Mouse (Mus musculus) heart, embryonic 16.5 days (tissue): Measurements from ENCODE around the gene Dgkb. TPM values are rescaled to one million over a fixed set of nuclear protein-coding genes. Genes with fewer than 3 reads are reported as not detected.

ENCODE experiments used
- ATAC-seq: fragments of 200-750 bp; cut with Nextera tagmentation; replicated peaks from 2 replicates; pipeline ENCODE4 v1.8.0; 2017; ENCODE audit warnings: moderate number of reproducible peaks; ENCODE audit not compliant: insufficient read depth, low FRiP score; ENCODE audit errors: extremely low read depth
- H3K27ac ChIP-seq: fragments of 300-500 bp; sonication (generic); 2 replicates; pipeline ENCODE4 v1.5.1; 2014; ENCODE audit warnings: mild to moderate bottlenecking, low read length, control low read depth, moderate library complexity
- H3K27me3 ChIP-seq: fragments of 300-500 bp; sonication (generic); 2 replicates; pipeline ENCODE4 v1.6.1; 2014; ENCODE audit warnings: low read length, mixed read lengths; ENCODE audit not compliant: control insufficient read depth, insufficient read depth
- H3K36me3 ChIP-seq: fragments of 300-500 bp; sonication (generic); 2 replicates; pipeline ENCODE4 v1.6.1; 2014; ENCODE audit not compliant: control insufficient read depth, insufficient read depth
- H3K4me1 ChIP-seq: fragments of 300-500 bp; sonication (generic); 2 replicates; pipeline ENCODE4 v1.6.1; 2014; ENCODE audit warnings: low read length, mixed read lengths; ENCODE audit not compliant: control insufficient read depth, insufficient read depth
- H3K4me2 ChIP-seq: fragments of 300-500 bp; sonication (generic); 2 replicates; pipeline ENCODE4 v1.6.1; 2014; ENCODE audit warnings: low read depth, mild to moderate bottlenecking, control low read depth, low read length
- H3K4me3 ChIP-seq: fragments of 300-500 bp; sonication (generic); 2 replicates; pipeline ENCODE4 v1.5.1; 2014; ENCODE audit warnings: mild to moderate bottlenecking, control low read depth, low read length
- H3K9ac ChIP-seq: fragments of 300-500 bp; sonication (generic); 2 replicates; pipeline ENCODE4 v1.6.1; 2014; ENCODE audit warnings: low read length, control low read depth
- H3K9me3 ChIP-seq: fragments of 300-500 bp; sonication (generic); replicated peaks from 2 replicates; pipeline ENCODE4 v1.6.1; 2016; ENCODE audit warnings: low read length; ENCODE audit not compliant: control insufficient read depth
- WGBS: fragments of 180-500 bp; shearing (Covaris S2); extraction: QIAGEN DNeasy Blood & Tissue Kit; methylation state at CpG from one replicate; pipeline ENCODE4 v1.1.7; 2014; 5-methylcytosine and 5-hydroxymethylcytosine counted together
- polyA plus RNA-seq: library from polyadenylated mRNA; unstranded; fragments of >200 nt; fragmentation: Nextera tagmentation; extraction: Ambion mirVana; gene quantifications from 2 replicates; pipeline ENCODE4 v1.2.1, GENCODE M21; 2015

Dgkb gene
- polyA plus RNA-seq, 1 experiment from 2014 or later = 0.50 TPM

GRCm38 (mm10) chr12:38579191-38579817 is 761.8 kb downstream of the Dgkb start:
- Histone ChIP-seq H3K9me3 (no peaks in the 10 kb centered on the region), H3K27ac (no peak overlapping the region), H3K9ac (no peak overlapping the region), H3K4me1 (no peaks in the 10 kb centered on the region), H3K36me3 (no peaks in the 10 kb centered on the region), H3K27me3 (no peaks in the 10 kb centered on the region), H3K4me3 (no peak overlapping the region), H3K4me2 (no peak overlapping the region)
- no peak for ATAC-seq
- 50% methylated on average over 5 of the region's 5 CpGs for WGBS

- Histone ChIP-seq H3K27ac (no peak overlapping the region), H3K4me2 (no peak overlapping the region), H3K9ac (no peak overlapping the region), H3K4me1 (0 out of 2 replicates have a peak, but pooled peaks cover 2% of the 10 kb centered on the region), H3K4me3 (no peak overlapping the region), H3K36me3 (no peaks in the 10 kb centered on the region), H3K9me3 (no peaks in the 10 kb centered on the region), H3K27me3 (no peaks in the 10 kb centered on the region)
- WGBS = 57% methylated on average over 4 of the region's 4 CpGs
- ATAC-seq = no peak
Measured at GRCm38 (mm10) chr12:38586368-38586865, 768.9 kb downstream of the Dgkb start.

GRCm38 (mm10) chr12:38589951-38590350 is 772.4 kb downstream of the Dgkb start:
- no peak for ATAC-seq

GRCm38 (mm10) chr12:38593653-38594052 is 776.1 kb downstream of the Dgkb start:
- peaks cover 19% of the 10 kb centered on the region for H3K4me1 ChIP-seq
- no peak overlapping the region for H3K4me2 ChIP-seq
- WGBS = 94% methylated on average over 2 of the region's 2 CpGs
- H3K27me3 ChIP-seq = no peaks in the 10 kb centered on the region
- H3K36me3 ChIP-seq = no peaks in the 10 kb centered on the region
- no peaks in the 10 kb centered on the region for H3K9me3 ChIP-seq
- no peak overlapping the region for H3K9ac ChIP-seq
- no peak overlapping the region for H3K4me3 ChIP-seq
- ATAC-seq = no peak
- no peak overlapping the region for H3K27ac ChIP-seq

More at GRCm38 (mm10) chr12:38589951-38590350, 772.4 kb downstream of the Dgkb start:
- H3K4me2 ChIP-seq = no peak overlapping the region
- H3K9me3 ChIP-seq = no peaks in the 10 kb centered on the region
- H3K4me1 ChIP-seq = peaks cover 19% of the 10 kb centered on the region
- no peaks in the 10 kb centered on the region for H3K27me3 ChIP-seq
- H3K27ac ChIP-seq = no peak overlapping the region
- no peaks in the 10 kb centered on the region for H3K36me3 ChIP-seq
- H3K4me3 ChIP-seq = no peak overlapping the region
- H3K9ac ChIP-seq = no peak overlapping the region

GRCm38 (mm10) chr12:38594055-38594454 is 776.5 kb downstream of the Dgkb start:
- H3K4me2 ChIP-seq = no peak overlapping the region
- no peak overlapping the region for H3K4me3 ChIP-seq
- WGBS = 14% methylated on average over 3 of the region's 3 CpGs
- H3K4me1 ChIP-seq = peaks cover 19% of the 10 kb centered on the region
- no peak overlapping the region for H3K27ac ChIP-seq
- no peaks in the 10 kb centered on the region for H3K27me3 ChIP-seq
- H3K36me3 ChIP-seq = no peaks in the 10 kb centered on the region
- no peaks in the 10 kb centered on the region for H3K9me3 ChIP-seq
- no peak overlapping the region for H3K9ac ChIP-seq
- ATAC-seq = no peak

GRCm38 (mm10) chr12:38596416-38597062 is 779.0 kb downstream of the Dgkb start:
- H3K36me3 ChIP-seq = no peaks in the 10 kb centered on the region
- H3K4me1 ChIP-seq = peaks cover 17% of the 10 kb centered on the region
- H3K27ac ChIP-seq = no peak overlapping the region
- no peak overlapping the region for H3K4me2 ChIP-seq
- WGBS = 71% methylated on average over 7 of the region's 7 CpGs
- no peaks in the 10 kb centered on the region for H3K27me3 ChIP-seq
- no peaks in the 10 kb centered on the region for H3K9me3 ChIP-seq
- H3K9ac ChIP-seq = no peak overlapping the region
- no peak for ATAC-seq
- H3K4me3 ChIP-seq = no peak overlapping the region

- no peak overlapping the region for H3K27ac ChIP-seq
- ATAC-seq = no peak
- H3K36me3 ChIP-seq = no peaks in the 10 kb centered on the region
- H3K4me1 ChIP-seq = peaks cover 10% of the 10 kb centered on the region
- H3K9me3 ChIP-seq = no peaks in the 10 kb centered on the region
- H3K27me3 ChIP-seq = no peaks in the 10 kb centered on the region
- H3K9ac ChIP-seq = no peak overlapping the region
- no peak overlapping the region for H3K4me3 ChIP-seq
- no peak overlapping the region for H3K4me2 ChIP-seq
- WGBS = 49% methylated on average over 2 of the region's 2 CpGs
Measured at GRCm38 (mm10) chr12:38598096-38598495, 780.6 kb downstream of the Dgkb start.

- H3K27ac ChIP-seq = no peak overlapping the region
- H3K4me1 ChIP-seq = no peaks in the 10 kb centered on the region
- H3K4me2 ChIP-seq = no peak overlapping the region
- no peak for ATAC-seq
- H3K9ac ChIP-seq = no peak overlapping the region
- no peaks in the 10 kb centered on the region for H3K27me3 ChIP-seq
- no peaks in the 10 kb centered on the region for H3K36me3 ChIP-seq
- no peak overlapping the region for H3K4me3 ChIP-seq
- WGBS = 87% methylated on average over 3 of the region's 3 CpGs
- H3K9me3 ChIP-seq = no peaks in the 10 kb centered on the region
Measured at GRCm38 (mm10) chr12:38600165-38600845, 782.8 kb downstream of the Dgkb start.

- Histone ChIP-seq H3K27me3 (no peaks in the 10 kb centered on the region), H3K9me3 (no peaks in the 10 kb centered on the region), H3K4me2 (no peak overlapping the region), H3K4me3 (no peak overlapping the region), H3K4me1 (no peaks in the 10 kb centered on the region), H3K36me3 (no peaks in the 10 kb centered on the region), H3K9ac (no peak overlapping the region), H3K27ac (no peak overlapping the region)
- ATAC-seq = no peak
- WGBS = 65% methylated on average over 1 of the region's 1 CpGs
Measured at GRCm38 (mm10) chr12:38608104-38608503, 790.6 kb downstream of the Dgkb start.
